Mouse (Mus musculus): ENCODE data around the gene Pakap. TPM values are rescaled to one million over a fixed set of nuclear protein-coding genes. Genes with fewer than 3 reads are reported as not detected.

The Pakap gene
- polyA plus RNA-seq, 1 experiment from 2014 or later, result 12.7 TPM

- no peak for ATAC-seq
Observed at GRCm38 (mm10) chr4:57735426-57735825, 167.4 kb downstream of the Pakap start.

GRCm38 (mm10) chr4:57738856-57739552 is 171.0 kb downstream of the Pakap start:
- no peak overlapping the region for H3K4me3 ChIP-seq (ENCODE audit: low read depth, low read length)
- no peak for ATAC-seq
- H3K27me3 ChIP-seq (ENCODE audit: control insufficient read depth, insufficient read depth, low read depth, low read length), result no peaks in the 10 kb centered on the region
- H3K4me2 ChIP-seq (ENCODE audit: low read length), result no peak overlapping the region
- H3K9ac ChIP-seq (ENCODE audit: low read depth, low read length), result no peak overlapping the region
- H3K4me1 ChIP-seq (ENCODE audit: control insufficient read depth, insufficient read depth, low read length), result peaks cover 4% of the 10 kb centered on the region; the same call in 1 of the 2 replicates
- H3K36me3 ChIP-seq (ENCODE audit: control insufficient read depth, insufficient read depth, low read length), result no peaks in the 10 kb centered on the region
- H3K9me3 ChIP-seq (replicated peaks; ENCODE audit: control insufficient read depth, low read length, poor library complexity, severe bottlenecking), result no peaks in the 10 kb centered on the region
- H3K27ac ChIP-seq (ENCODE audit: low read length), result no peak overlapping the region
- 27% methylated on average over 8 of the region's 8 CpGs for WGBS

More at GRCm38 (mm10) chr4:57735426-57735825, 167.4 kb downstream of the Pakap start:
- Histone ChIP-seq H3K9me3 (replicated peaks; ENCODE audit: control insufficient read depth, low read length, poor library complexity, severe bottlenecking) (no peaks in the 10 kb centered on the region), H3K9ac (ENCODE audit: low read depth, low read length) (no peak overlapping the region), H3K4me2 (ENCODE audit: low read length) (no peak overlapping the region), H3K4me1 (ENCODE audit: control insufficient read depth, insufficient read depth, low read length) (peaks cover 4% of the 10 kb centered on the region; the same call in 1 of the 2 replicates), H3K36me3 (ENCODE audit: control insufficient read depth, insufficient read depth, low read length) (no peaks in the 10 kb centered on the region), H3K27me3 (ENCODE audit: control insufficient read depth, insufficient read depth, low read depth, low read length) (no peaks in the 10 kb centered on the region), H3K27ac (ENCODE audit: low read length) (no peak overlapping the region), H3K4me3 (ENCODE audit: low read depth, low read length) (no peak overlapping the region)
- WGBS, result 94% methylated on average over 5 of the region's 5 CpGs

GRCm38 (mm10) chr4:57743325-57743929 is 175.4 kb downstream of the Pakap start:
- Histone ChIP-seq H3K4me1 (ENCODE audit: control insufficient read depth, insufficient read depth, low read length) (peaks cover 4% of the 10 kb centered on the region; the same call in 1 of the 2 replicates), H3K9me3 (replicated peaks; ENCODE audit: control insufficient read depth, low read length, poor library complexity, severe bottlenecking) (no peaks in the 10 kb centered on the region), H3K36me3 (ENCODE audit: control insufficient read depth, insufficient read depth, low read length) (no peaks in the 10 kb centered on the region), H3K4me2 (ENCODE audit: low read length) (no peak overlapping the region), H3K27ac (ENCODE audit: low read length) (no peak overlapping the region), H3K9ac (ENCODE audit: low read depth, low read length) (no peak overlapping the region), H3K27me3 (ENCODE audit: control insufficient read depth, insufficient read depth, low read depth, low read length) (no peaks in the 10 kb centered on the region), H3K4me3 (ENCODE audit: low read depth, low read length) (no peak overlapping the region)
- ATAC-seq, result no peak
- WGBS, result 87% methylated on average over 11 of the region's 11 CpGs

- H3K27me3 ChIP-seq (ENCODE audit: control insufficient read depth, insufficient read depth, low read depth, low read length), result no peaks in the 10 kb centered on the region
- no peak overlapping the region for H3K27ac ChIP-seq (ENCODE audit: low read length)
- no peaks in the 10 kb centered on the region for H3K9me3 ChIP-seq (replicated peaks; ENCODE audit: control insufficient read depth, low read length, poor library complexity, severe bottlenecking)
- WGBS, result 86% methylated on average over 4 of the region's 4 CpGs
- H3K36me3 ChIP-seq (ENCODE audit: control insufficient read depth, insufficient read depth, low read length), result no peaks in the 10 kb centered on the region
- H3K4me1 ChIP-seq (ENCODE audit: control insufficient read depth, insufficient read depth, low read length), result no peaks in the 10 kb centered on the region
- H3K4me2 ChIP-seq (ENCODE audit: low read length), result no peak overlapping the region
- ATAC-seq, result no peak
- no peak overlapping the region for H3K4me3 ChIP-seq (ENCODE audit: low read depth, low read length)
- H3K9ac ChIP-seq (ENCODE audit: low read depth, low read length), result no peak overlapping the region
Observed at GRCm38 (mm10) chr4:57750651-57751050, 182.7 kb downstream of the Pakap start.

GRCm38 (mm10) chr4:57751054-57751453 is 183.1 kb downstream of the Pakap start:
- Histone ChIP-seq H3K36me3 (ENCODE audit: control insufficient read depth, insufficient read depth, low read length) (no peaks in the 10 kb centered on the region), H3K9me3 (replicated peaks; ENCODE audit: control insufficient read depth, low read length, poor library complexity, severe bottlenecking) (no peaks in the 10 kb centered on the region), H3K4me2 (ENCODE audit: low read length) (no peak overlapping the region), H3K4me3 (ENCODE audit: low read depth, low read length) (no peak overlapping the region), H3K9ac (ENCODE audit: low read depth, low read length) (no peak overlapping the region), H3K4me1 (ENCODE audit: control insufficient read depth, insufficient read depth, low read length) (no peaks in the 10 kb centered on the region), H3K27ac (ENCODE audit: low read length) (no peak overlapping the region), H3K27me3 (ENCODE audit: control insufficient read depth, insufficient read depth, low read depth, low read length) (no peaks in the 10 kb centered on the region)
- 67% methylated on average over 4 of the region's 4 CpGs for WGBS
- no peak for ATAC-seq

DNA sequence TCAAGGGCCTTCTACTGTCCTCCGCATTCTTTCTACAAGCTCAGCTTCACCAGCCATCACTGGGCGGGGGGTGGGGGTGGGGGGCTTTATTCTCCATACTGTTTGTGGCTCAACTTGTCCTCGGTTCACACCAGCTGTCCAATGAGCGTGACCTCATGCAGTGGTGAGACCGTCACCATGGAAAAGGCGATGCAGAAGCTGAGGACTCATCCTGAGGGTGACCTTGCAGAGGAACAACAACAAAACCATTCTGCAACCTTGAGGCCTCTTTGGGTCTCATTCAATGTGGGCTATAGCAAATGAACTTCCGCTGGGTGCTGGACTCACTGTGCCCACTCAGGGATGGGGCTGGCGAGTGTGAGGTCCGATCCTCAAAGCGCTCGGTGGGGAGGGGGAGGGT is 183.6 kb downstream of the Pakap start:
- no peak overlapping the region for H3K4me2 ChIP-seq (ENCODE audit: low read length)
- H3K27ac ChIP-seq (ENCODE audit: low read length), result no peak overlapping the region
- H3K27me3 ChIP-seq (ENCODE audit: control insufficient read depth, insufficient read depth, low read depth, low read length), result no peaks in the 10 kb centered on the region
- no peaks in the 10 kb centered on the region for H3K36me3 ChIP-seq (ENCODE audit: control insufficient read depth, insufficient read depth, low read length)
- 86% methylated on average over 11 of the region's 11 CpGs for WGBS
- no peak overlapping the region for H3K9ac ChIP-seq (ENCODE audit: low read depth, low read length)
- H3K4me3 ChIP-seq (ENCODE audit: low read depth, low read length), result no peak overlapping the region
- no peak for ATAC-seq
- no peaks in the 10 kb centered on the region for H3K4me1 ChIP-seq (ENCODE audit: control insufficient read depth, insufficient read depth, low read length)
- no peaks in the 10 kb centered on the region for H3K9me3 ChIP-seq (replicated peaks; ENCODE audit: control insufficient read depth, low read length, poor library complexity, severe bottlenecking)

DNA sequence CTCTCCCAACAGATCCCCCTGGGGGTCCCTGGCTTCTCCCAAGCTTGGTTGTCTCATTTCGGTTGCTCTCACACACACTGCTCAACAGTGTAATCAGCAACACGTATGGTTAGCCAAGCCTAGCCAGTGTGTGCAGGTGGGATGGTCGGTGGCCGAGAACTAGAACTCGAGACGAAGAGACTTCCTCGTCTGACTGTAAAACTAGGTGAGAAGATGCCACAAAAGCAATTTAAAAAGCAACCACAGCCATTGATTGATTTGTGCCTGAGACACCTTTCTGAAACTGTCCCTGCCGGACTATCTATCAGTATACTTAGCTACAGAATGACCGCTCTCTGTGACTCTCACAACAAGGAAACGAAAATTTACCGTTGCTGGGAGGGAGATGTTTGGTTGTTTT is 187.1 kb downstream of the Pakap start:
- Histone ChIP-seq H3K4me1 (ENCODE audit: control insufficient read depth, insufficient read depth, low read length) (no peaks in the 10 kb centered on the region), H3K4me3 (ENCODE audit: low read depth, low read length) (no peak overlapping the region), H3K4me2 (ENCODE audit: low read length) (no peak overlapping the region), H3K27ac (ENCODE audit: low read length) (no peak overlapping the region), H3K9me3 (replicated peaks; ENCODE audit: control insufficient read depth, low read length, poor library complexity, severe bottlenecking) (no peaks in the 10 kb centered on the region), H3K36me3 (ENCODE audit: control insufficient read depth, insufficient read depth, low read length) (no peaks in the 10 kb centered on the region), H3K9ac (ENCODE audit: low read depth, low read length) (no peak overlapping the region), H3K27me3 (ENCODE audit: control insufficient read depth, insufficient read depth, low read depth, low read length) (no peaks in the 10 kb centered on the region)
- ATAC-seq, result no peak
- WGBS, result 93% methylated on average over 11 of the region's 11 CpGs

GRCm38 (mm10) chr4:57757997-57758396 is 190.0 kb downstream of the Pakap start:
- H3K36me3 ChIP-seq (ENCODE audit: control insufficient read depth, insufficient read depth, low read length), result no peaks in the 10 kb centered on the region
- H3K27ac ChIP-seq (ENCODE audit: low read length), result no peak overlapping the region
- H3K27me3 ChIP-seq (ENCODE audit: control insufficient read depth, insufficient read depth, low read depth, low read length), result no peaks in the 10 kb centered on the region
- H3K9ac ChIP-seq (ENCODE audit: low read depth, low read length), result no peak overlapping the region
- no peak for ATAC-seq
- H3K4me1 ChIP-seq (ENCODE audit: control insufficient read depth, insufficient read depth, low read length), result no peaks in the 10 kb centered on the region
- 45% methylated on average over 11 of the region's 11 CpGs for WGBS
- H3K4me2 ChIP-seq (ENCODE audit: low read length), result no peak overlapping the region
- no peak overlapping the region for H3K4me3 ChIP-seq (ENCODE audit: low read depth, low read length)
- no peaks in the 10 kb centered on the region for H3K9me3 ChIP-seq (replicated peaks; ENCODE audit: control insufficient read depth, low read length, poor library complexity, severe bottlenecking)

- WGBS, result 38% methylated on average over 7 of the region's 7 CpGs
- no peaks in the 10 kb centered on the region for H3K27me3 ChIP-seq (ENCODE audit: control insufficient read depth, insufficient read depth, low read depth, low read length)
- H3K4me1 ChIP-seq (ENCODE audit: control insufficient read depth, insufficient read depth, low read length), result no peaks in the 10 kb centered on the region
- no peak overlapping the region for H3K4me2 ChIP-seq (ENCODE audit: low read length)
- no peak overlapping the region for H3K4me3 ChIP-seq (ENCODE audit: low read depth, low read length)
- H3K9me3 ChIP-seq (replicated peaks; ENCODE audit: control insufficient read depth, low read length, poor library complexity, severe bottlenecking), result no peaks in the 10 kb centered on the region
- no peaks in the 10 kb centered on the region for H3K36me3 ChIP-seq (ENCODE audit: control insufficient read depth, insufficient read depth, low read length)
- ATAC-seq, result no peak
- H3K9ac ChIP-seq (ENCODE audit: low read depth, low read length), result no peak overlapping the region
- H3K27ac ChIP-seq (ENCODE audit: low read length), result no peak overlapping the region
Observed at GRCm38 (mm10) chr4:57762424-57762823, 194.4 kb downstream of the Pakap start.
